Mouse (Mus musculus) heart, adult 18-20 months (tissue): ENCODE measurements around the gene Fstl1. TPM values are rescaled to one million over a fixed set of nuclear protein-coding genes. Genes with fewer than 3 reads are reported as not detected.

Experiments
- DNase-seq, 2 experiments: peaks; one replicate each; pipeline ENCODE4 v3.0.0; 2021 to 2022; ENCODE audit warnings: mixed read lengths in 1 of 2
- total RNA-seq, 2 experiments: library from RNA; stranded (reverse); gene quantifications; 2 replicates each; pipeline ENCODE4 v1.2.3; 2021

The Fstl1 gene
- total RNA-seq, 2 experiments from 2014 or later, result 41.3 to 41.9 TPM

GRCm38 (mm10) chr16:37869470-37870231 is 93.0 kb downstream of the Fstl1 start:
- DNase-seq, result peak; percentile 49 to 58

GRCm38 (mm10) chr16:37871112-37871715 is 94.5 kb downstream of the Fstl1 start:
- DNase-seq, result peak; percentile 55 to 83

GRCm38 (mm10) chr16:37874501-37875235 is 98.0 kb downstream of the Fstl1 start:
- DNase-seq, result no peak

GRCm38 (mm10) chr16:37877406-37877805 is 100.7 kb downstream of the Fstl1 start:
- no peak for DNase-seq

GRCm38 (mm10) chr16:37878951-37879505 is 102.4 kb downstream of the Fstl1 start:
- no peak for DNase-seq

- DNase-seq, result no peak
These were observed 103.2 kb downstream of the Fstl1 start for GRCm38 (mm10) chr16:37879750-37880419.

- no peak for DNase-seq
These were observed 104.5 kb downstream of the Fstl1 start for GRCm38 (mm10) chr16:37881168-37881567.

Other genes starting within 250 kb of the Fstl1 start
- gene Gtf2e1, start 237.1 kb upstream of the Fstl1 start, total RNA-seq, result 1 to 10 TPM; 6.7 to 7.2 TPM
- 1 to 10 TPM; 6.6 to 6.7 TPM for gene Rabl3, start 237.0 kb upstream of the Fstl1 start, total RNA-seq
- gene Hgd, start 196.7 kb upstream of the Fstl1 start, total RNA-seq, result not detected
- 100 to 1,000 TPM; 123 to 199 TPM for gene Ndufb4, start 122.4 kb upstream of the Fstl1 start, total RNA-seq
- 1 to 10 TPM in 1 of 2 experiments, under 1 TPM in 1; 0.99 to 1.5 TPM for gene Gm36028, start 84.3 kb downstream of the Fstl1 start, total RNA-seq
- 10 to 100 TPM; 68.2 to 77.2 TPM for gene Lrrc58, start 91.5 kb downstream of the Fstl1 start, total RNA-seq
- under 1 TPM in 1 of 2 experiments, not detected in 1; 0.05 TPM for gene Gpr156, start 139.6 kb downstream of the Fstl1 start, total RNA-seq